Mouse (Mus musculus): Measurements from ENCODE around the gene Nmrk1. TPM values are rescaled to one million over a fixed set of nuclear protein-coding genes. Genes with fewer than 3 reads are reported as not detected.

Gene Nmrk1
- polyA plus RNA-seq, 1 experiment from 2014 or later: 14.6 TPM

GRCm38 (mm10) chr19:18654984-18655383 lies 23.2 kb downstream of the Nmrk1 start:
- H3K4me3 ChIP-seq (replicated peaks): no peak overlapping the region
- H3K4me1 ChIP-seq: no peaks in the 10 kb centered on the region
- no peaks in the 10 kb centered on the region for H3K9me3 ChIP-seq
- H3K9ac ChIP-seq: no peak overlapping the region
- H3K27ac ChIP-seq: no peak overlapping the region
- H3K27me3 ChIP-seq (replicated peaks): no peaks in the 10 kb centered on the region
- no peak overlapping the region for H3K4me2 ChIP-seq
- WGBS: 53% methylated on average over 5 of the region's 5 CpGs
- H3K36me3 ChIP-seq: no peaks in the 10 kb centered on the region
- ATAC-seq (ENCODE audit: insufficient read depth, low FRiP score, low read depth): no peak

GRCm38 (mm10) chr19:18655999-18656398 lies 24.2 kb downstream of the Nmrk1 start:
- H3K36me3 ChIP-seq: no peaks in the 10 kb centered on the region
- no peak for ATAC-seq (ENCODE audit: insufficient read depth, low FRiP score, low read depth)
- H3K27ac ChIP-seq: no peak overlapping the region
- no peaks in the 10 kb centered on the region for H3K9me3 ChIP-seq
- no peak overlapping the region for H3K4me3 ChIP-seq (replicated peaks)
- no peaks in the 10 kb centered on the region for H3K27me3 ChIP-seq (replicated peaks)
- H3K4me1 ChIP-seq: no peaks in the 10 kb centered on the region
- no peak overlapping the region for H3K9ac ChIP-seq
- WGBS: 79% methylated on average over 7 of the region's 7 CpGs
- H3K4me2 ChIP-seq: no peak overlapping the region

GRCm38 (mm10) chr19:18658473-18658872 lies 26.7 kb downstream of the Nmrk1 start:
- Histone ChIP-seq H3K4me3 (replicated peaks) (no peak overlapping the region), H3K27ac (no peak overlapping the region), H3K27me3 (replicated peaks) (no peaks in the 10 kb centered on the region), H3K4me1 (no peaks in the 10 kb centered on the region), H3K9ac (no peak overlapping the region), H3K4me2 (no peak overlapping the region), H3K9me3 (no peaks in the 10 kb centered on the region), H3K36me3 (no peaks in the 10 kb centered on the region)
- no peak for ATAC-seq (ENCODE audit: insufficient read depth, low FRiP score, low read depth)
- 67% methylated on average over 4 of the region's 4 CpGs for WGBS

- no peaks in the 10 kb centered on the region for H3K9me3 ChIP-seq
- H3K4me2 ChIP-seq: no peak overlapping the region
- no peaks in the 10 kb centered on the region for H3K4me1 ChIP-seq
- H3K9ac ChIP-seq: no peak overlapping the region
- H3K27me3 ChIP-seq (replicated peaks): no peaks in the 10 kb centered on the region
- H3K36me3 ChIP-seq: no peaks in the 10 kb centered on the region
- no CpG with 5 or more reads among the region's 1 CpGs for WGBS
- no peak overlapping the region for H3K27ac ChIP-seq
- no peak for ATAC-seq (ENCODE audit: insufficient read depth, low FRiP score, low read depth)
- H3K4me3 ChIP-seq (replicated peaks): no peak overlapping the region
Measured at GRCm38 (mm10) chr19:18659349-18659748, 27.6 kb downstream of the Nmrk1 start.

- no peaks in the 10 kb centered on the region for H3K27me3 ChIP-seq (replicated peaks)
- H3K9me3 ChIP-seq: no peaks in the 10 kb centered on the region
- H3K4me3 ChIP-seq (replicated peaks): no peak overlapping the region
- H3K36me3 ChIP-seq: no peaks in the 10 kb centered on the region
- H3K4me1 ChIP-seq: no peaks in the 10 kb centered on the region
- H3K4me2 ChIP-seq: no peak overlapping the region
- WGBS: 82% methylated on average over 3 of the region's 3 CpGs
- H3K9ac ChIP-seq: no peak overlapping the region
- no peak overlapping the region for H3K27ac ChIP-seq
- ATAC-seq (ENCODE audit: insufficient read depth, low FRiP score, low read depth): no peak
Measured at GRCm38 (mm10) chr19:18660466-18660865, 28.7 kb downstream of the Nmrk1 start.

GRCm38 (mm10) chr19:18661683-18662082 lies 29.9 kb downstream of the Nmrk1 start:
- Histone ChIP-seq H3K4me3 (replicated peaks) (no peak overlapping the region), H3K36me3 (no peaks in the 10 kb centered on the region), H3K27ac (no peak overlapping the region), H3K9ac (no peak overlapping the region), H3K9me3 (no peaks in the 10 kb centered on the region), H3K4me1 (no peaks in the 10 kb centered on the region), H3K4me2 (no peak overlapping the region), H3K27me3 (replicated peaks) (no peaks in the 10 kb centered on the region)
- ATAC-seq (ENCODE audit: insufficient read depth, low FRiP score, low read depth): no peak
- WGBS: 45% methylated on average over 1 of the region's 1 CpGs

GRCm38 (mm10) chr19:18663904-18664303 lies 32.2 kb downstream of the Nmrk1 start:
- no peaks in the 10 kb centered on the region for H3K4me1 ChIP-seq
- H3K4me2 ChIP-seq: no peak overlapping the region
- no peaks in the 10 kb centered on the region for H3K27me3 ChIP-seq (replicated peaks)
- 55% methylated on average over 2 of the region's 2 CpGs for WGBS
- H3K36me3 ChIP-seq: no peaks in the 10 kb centered on the region
- no peak overlapping the region for H3K27ac ChIP-seq
- no peaks in the 10 kb centered on the region for H3K9me3 ChIP-seq
- no peak overlapping the region for H3K4me3 ChIP-seq (replicated peaks)
- ATAC-seq (ENCODE audit: insufficient read depth, low FRiP score, low read depth): no peak
- no peak overlapping the region for H3K9ac ChIP-seq

- Histone ChIP-seq H3K9ac (no peak overlapping the region), H3K4me2 (no peak overlapping the region), H3K4me3 (replicated peaks) (no peak overlapping the region), H3K27me3 (replicated peaks) (no peaks in the 10 kb centered on the region), H3K27ac (no peak overlapping the region), H3K4me1 (peaks cover 2% of the 10 kb centered on the region; the same call in 1 of the 2 replicates), H3K36me3 (no peaks in the 10 kb centered on the region), H3K9me3 (no peaks in the 10 kb centered on the region)
- 86% methylated on average over 7 of the region's 7 CpGs for WGBS
- no peak for ATAC-seq (ENCODE audit: insufficient read depth, low FRiP score, low read depth)
Measured at GRCm38 (mm10) chr19:18666966-18667365, 35.2 kb downstream of the Nmrk1 start.

- H3K4me2 ChIP-seq: no peak overlapping the region
- H3K9me3 ChIP-seq: no peaks in the 10 kb centered on the region
- H3K36me3 ChIP-seq: no peaks in the 10 kb centered on the region
- ATAC-seq (ENCODE audit: insufficient read depth, low FRiP score, low read depth): no peak
- no peak overlapping the region for H3K27ac ChIP-seq
- 91% methylated on average over 7 of the region's 7 CpGs for WGBS
- H3K4me1 ChIP-seq: peaks cover 18% of the 10 kb centered on the region; the same call in 1 of the 2 replicates
- no peaks in the 10 kb centered on the region for H3K27me3 ChIP-seq (replicated peaks)
- no peak overlapping the region for H3K9ac ChIP-seq
- H3K4me3 ChIP-seq (replicated peaks): no peak overlapping the region
Measured at GRCm38 (mm10) chr19:18669551-18669950, 37.8 kb downstream of the Nmrk1 start.

- no peaks in the 10 kb centered on the region for H3K36me3 ChIP-seq
- peak within 1 kb of the TSS; percentile 69 for H3K4me2 ChIP-seq
- 0% methylated on average over 34 of the region's 58 CpGs for WGBS
- ATAC-seq (ENCODE audit: insufficient read depth, low FRiP score, low read depth): peak; percentile 97
- peaks cover 18% of the 10 kb centered on the region; the same call in 1 of the 2 replicates for H3K4me1 ChIP-seq
- no peaks in the 10 kb centered on the region for H3K9me3 ChIP-seq
- H3K27me3 ChIP-seq (replicated peaks): no peaks in the 10 kb centered on the region
- H3K9ac ChIP-seq: peak within 1 kb of the TSS; percentile 71; the same call in 1 of the 2 replicates
- peak within 1 kb of the TSS; percentile 86 for H3K4me3 ChIP-seq (replicated peaks)
- peak within 1 kb of the TSS; percentile 91 for H3K27ac ChIP-seq
Measured at GRCm38 (mm10) chr19:18670608-18671007, 38.9 kb downstream of the Nmrk1 start, which contains the start of gene Carnmt1. Gene Carnmt1, plus strand, starts transcription at chr19:18670764.

- peaks cover 18% of the 10 kb centered on the region; the same call in 1 of the 2 replicates for H3K4me1 ChIP-seq
- H3K27me3 ChIP-seq (replicated peaks): no peaks in the 10 kb centered on the region
- under 1% methylated on average over 62 of the region's 64 CpGs for WGBS
- peak overlapping the region; percentile 69 for H3K4me2 ChIP-seq
- no peaks in the 10 kb centered on the region for H3K36me3 ChIP-seq
- peak overlapping the region; percentile 71; the same call in 1 of the 2 replicates for H3K9ac ChIP-seq
- peak overlapping the region; percentile 86 for H3K4me3 ChIP-seq (replicated peaks)
- H3K9me3 ChIP-seq: no peaks in the 10 kb centered on the region
- ATAC-seq (ENCODE audit: insufficient read depth, low FRiP score, low read depth): peak; percentile 66
- H3K27ac ChIP-seq: peak overlapping the region; percentile 91
Measured at GRCm38 (mm10) chr19:18671056-18671741, 39.4 kb downstream of the Nmrk1 start.

- Histone ChIP-seq H3K4me2 (peak overlapping the region; percentile 69), H3K4me1 (peaks cover 18% of the 10 kb centered on the region; the same call in 1 of the 2 replicates), H3K27me3 (replicated peaks) (no peaks in the 10 kb centered on the region), H3K9me3 (no peaks in the 10 kb centered on the region), H3K9ac (no peak overlapping the region), H3K4me3 (replicated peaks) (0 out of 2 replicates have a peak overlapping the region, but pooled peaks have one; percentile 86), H3K36me3 (no peaks in the 10 kb centered on the region), H3K27ac (no peak overlapping the region)
- no peak for ATAC-seq (ENCODE audit: insufficient read depth, low FRiP score, low read depth)
- WGBS: 52% methylated on average over 3 of the region's 3 CpGs
Measured at GRCm38 (mm10) chr19:18672498-18672897, 40.7 kb downstream of the Nmrk1 start.

Measured in stomach, embryonic 15.5 days (tissue).